Mouse (Mus musculus) MEL (cell line): ENCODE measurements around the gene Prkag2. TPM values are rescaled to one million over a fixed set of nuclear protein-coding genes. Genes with fewer than 3 reads are reported as not detected.
A peak's percentile ranks its signal among the peaks of the same experiment; 100 is the strongest.

Source experiments
- DNase-seq: peaks from one replicate; pipeline ENCODE4 v3.0.0; 2011; ENCODE audit warnings: low read depth, low spot score
- H3K27ac ChIP-seq: 2 replicates; pipeline ENCODE4 v1.5.1; 2012; ENCODE audit warnings: low read depth, mild to moderate bottlenecking, control low read depth, low read length, moderate library complexity; ENCODE audit not compliant: control insufficient read depth
- H3K27me3 ChIP-seq, 2 experiments: fragments of 150-350 bp in 1 of 2; sonication (generic) in 1 of 2; 2 replicates each; pipeline ENCODE4 v1.6.1; 2012; ENCODE audit warnings: low read length in 2 of 2, mild to moderate bottlenecking in 2 of 2, improper control_type of control experiment in 1 of 2, moderate library complexity in 1 of 2; ENCODE audit not compliant: insufficient read depth in 2 of 2, control insufficient read depth in 1 of 2
- H3K36me3 ChIP-seq, 2 experiments: 2 replicates each; pipeline ENCODE4 v1.6.1; 2012 to 2014; ENCODE audit warnings: low read length in 2 of 2, improper control_type of control experiment in 1 of 2, inconsistent platforms in 1 of 2, mild to moderate bottlenecking in 1 of 2; ENCODE audit not compliant: insufficient read depth in 2 of 2, control insufficient read depth in 1 of 2
- H3K4me1 ChIP-seq, 2 experiments: fragments of 150-350 bp in 1 of 2; sonication (generic) in 1 of 2; 2 replicates each; pipeline ENCODE4 v1.6.1; 2012; ENCODE audit warnings: low read length in 2 of 2, improper control_type of control experiment in 1 of 2, mild to moderate bottlenecking in 1 of 2; ENCODE audit not compliant: insufficient read depth in 2 of 2, control insufficient read depth in 1 of 2
- H3K4me3 ChIP-seq, 2 experiments: fragments of 150-350 bp in 1 of 2; sonication (generic) in 1 of 2; 2 replicates each; pipeline ENCODE4 v1.5.1; 2012; ENCODE audit warnings: low read depth in 2 of 2, low read length in 2 of 2, mild to moderate bottlenecking in 2 of 2, moderate library complexity in 2 of 2, control low read depth in 1 of 2, improper control_type of control experiment in 1 of 2; ENCODE audit not compliant: control insufficient read depth in 1 of 2, insufficient read depth in 1 of 2
- H3K79me2 ChIP-seq: 2 replicates; pipeline ENCODE4 v1.6.1; 2012; ENCODE audit warnings: mild to moderate bottlenecking, low read length, moderate library complexity; ENCODE audit not compliant: control insufficient read depth, poor library complexity, insufficient read depth
- H3K9ac ChIP-seq: 2 replicates; pipeline ENCODE4 v1.6.1; 2012; ENCODE audit warnings: low read depth, mild to moderate bottlenecking, control low read depth, low read length, moderate library complexity; ENCODE audit not compliant: control insufficient read depth, poor library complexity, severe bottlenecking
- H3K9me3 ChIP-seq: fragments of 150-350 bp; sonication (generic); replicated peaks from 2 replicates; pipeline ENCODE4 v1.6.1; 2012; ENCODE audit warnings: mild to moderate bottlenecking, low read length, improper control_type of control experiment, moderate library complexity; ENCODE audit not compliant: insufficient read depth
- BHLHE40 ChIP-seq: IDR thresholded peaks from 2 replicates; pipeline ENCODE4 v1.6.1; 2012; ENCODE audit warnings: low read depth, mild to moderate bottlenecking, inconsistent platforms, low read length, improper control_type of control experiment, borderline replicate concordance
- CHD2 ChIP-seq: IDR thresholded peaks from 2 replicates; pipeline ENCODE4 v1.6.1; 2011; ENCODE audit warnings: low read length, improper control_type of control experiment
- ELF1 ChIP-seq: IDR thresholded peaks from 2 replicates; pipeline ENCODE4 v1.6.1; 2014; ENCODE audit warnings: low read depth, mild to moderate bottlenecking, inconsistent platforms, low read length, improper control_type of control experiment, moderate library complexity
- EP300 ChIP-seq, 2 experiments: IDR thresholded peaks; 2 replicates each; pipeline ENCODE4 v1.6.1; 2011; ENCODE audit warnings: improper control_type of control experiment in 2 of 2, low read length in 2 of 2, low read depth in 1 of 2, mild to moderate bottlenecking in 1 of 2
- ETS1 ChIP-seq: IDR thresholded peaks from 2 replicates; pipeline ENCODE4 v1.6.1; 2012; ENCODE audit warnings: low read depth, mild to moderate bottlenecking, inconsistent platforms, low read length, improper control_type of control experiment, moderate library complexity
- GABPA ChIP-seq: IDR thresholded peaks from 2 replicates; pipeline ENCODE4 v1.6.1; 2012; ENCODE audit warnings: low read depth, mild to moderate bottlenecking, inconsistent platforms, low read length, improper control_type of control experiment, moderate library complexity
- GATA1 ChIP-seq: IDR thresholded peaks from 2 replicates; pipeline ENCODE4 v1.6.1; 2011; ENCODE audit warnings: low read depth, low read length, improper control_type of control experiment
- KAT2A ChIP-seq: conservative IDR thresholded peaks from 2 replicates; pipeline ENCODE4 v1.6.1; 2012; ENCODE audit warnings: low read depth, low read length, improper control_type of control experiment, inconsistent platforms
- MAFK ChIP-seq: IDR thresholded peaks from 2 replicates; pipeline ENCODE4 v1.6.1; 2011; ENCODE audit warnings: low read depth, mild to moderate bottlenecking, low read length, improper control_type of control experiment, borderline replicate concordance
- MAX ChIP-seq: IDR thresholded peaks from 2 replicates; pipeline ENCODE4 v1.6.1; 2011; ENCODE audit warnings: low read length, improper control_type of control experiment
- MAZ ChIP-seq: IDR thresholded peaks from 2 replicates; pipeline ENCODE4 v1.6.1; 2012; ENCODE audit warnings: low read depth, mild to moderate bottlenecking, inconsistent platforms, low read length, improper control_type of control experiment
- MXI1 ChIP-seq: IDR thresholded peaks from 2 replicates; pipeline ENCODE4 v1.6.1; 2011; ENCODE audit warnings: mild to moderate bottlenecking, low read depth, low read length, improper control_type of control experiment
- MYB ChIP-seq: IDR thresholded peaks from 2 replicates; pipeline ENCODE4 v1.6.1; 2011; ENCODE audit warnings: mild to moderate bottlenecking, low read depth, low read length, improper control_type of control experiment
- MYC ChIP-seq: IDR thresholded peaks from 2 replicates; pipeline ENCODE4 v1.6.1; 2011; ENCODE audit warnings: low read depth, mild to moderate bottlenecking, low read length, improper control_type of control experiment, moderate library complexity
- NELFE ChIP-seq: IDR thresholded peaks from 2 replicates; pipeline ENCODE4 v1.6.1; 2011; ENCODE audit warnings: low read depth, low read length, improper control_type of control experiment
- NRF1 ChIP-seq: IDR thresholded peaks from 2 replicates; pipeline ENCODE4 v1.6.1; 2014; ENCODE audit warnings: low read depth, mild to moderate bottlenecking, inconsistent platforms, low read length, improper control_type of control experiment, moderate library complexity; ENCODE audit not compliant: poor library complexity, insufficient read depth, severe bottlenecking
- POLR2AphosphoS2 ChIP-seq: IDR thresholded peaks from 2 replicates; pipeline ENCODE4 v1.6.1; 2011; ENCODE audit warnings: low read length, improper control_type of control experiment
- POLR2AphosphoS5 ChIP-seq: IDR thresholded peaks from 2 replicates; pipeline ENCODE4 v1.6.1; 2012; ENCODE audit warnings: low read depth, borderline replicate concordance, mild to moderate bottlenecking, inconsistent platforms, low read length, moderate library complexity, mixed read lengths
- RAD21 ChIP-seq: IDR thresholded peaks from 2 replicates; pipeline ENCODE4 v1.6.1; 2011; ENCODE audit warnings: mild to moderate bottlenecking, low read depth, low read length, improper control_type of control experiment
- RCOR1 ChIP-seq: IDR thresholded peaks from 2 replicates; pipeline ENCODE4 v1.6.1; 2012; ENCODE audit warnings: low read depth, mild to moderate bottlenecking, inconsistent platforms, low read length, improper control_type of control experiment
- SIN3A ChIP-seq: IDR thresholded peaks from 2 replicates; pipeline ENCODE4 v1.6.1; 2012; ENCODE audit warnings: low read length, improper control_type of control experiment, inconsistent platforms
- SMC3 ChIP-seq: IDR thresholded peaks from 2 replicates; pipeline ENCODE4 v1.6.1; 2011; ENCODE audit warnings: low read depth, low read length, improper control_type of control experiment
- TBP ChIP-seq: IDR thresholded peaks from 2 replicates; pipeline ENCODE4 v1.8.0; 2011; ENCODE audit warnings: low read depth, low read length, improper control_type of control experiment
- TCF12 ChIP-seq: IDR thresholded peaks from 2 replicates; pipeline ENCODE4 v1.6.1; 2014; ENCODE audit warnings: low read depth, mild to moderate bottlenecking, inconsistent platforms, low read length, improper control_type of control experiment, moderate library complexity
- UBTF ChIP-seq: IDR thresholded peaks from 2 replicates; pipeline ENCODE4 v1.6.1; 2012; ENCODE audit warnings: low read depth, mild to moderate bottlenecking, inconsistent platforms, low read length, improper control_type of control experiment, moderate library complexity, borderline replicate concordance; ENCODE audit not compliant: insufficient read depth
- ZKSCAN1 ChIP-seq: IDR thresholded peaks from 2 replicates; pipeline ENCODE4 v1.6.1; 2012; ENCODE audit warnings: low read depth, mild to moderate bottlenecking, inconsistent platforms, low read length, improper control_type of control experiment, moderate library complexity
- ZMIZ1 ChIP-seq: IDR thresholded peaks from 2 replicates; pipeline ENCODE4 v1.6.1; 2012; ENCODE audit warnings: low read depth, mild to moderate bottlenecking, inconsistent platforms, low read length, improper control_type of control experiment, moderate library complexity
- ZNF384 ChIP-seq: IDR thresholded peaks from 2 replicates; pipeline ENCODE4 v1.6.1; 2012; ENCODE audit warnings: low read depth, mild to moderate bottlenecking, inconsistent platforms, low read length, improper control_type of control experiment
- polyA plus RNA-seq, 2 experiments: library from polyadenylated mRNA; stranded (reverse) in 1 of 2; unstranded in 1 of 2; fragments of >175 nt in 1 of 2; fragments of >200 nt in 1 of 2; gene quantifications; 2 replicates each; pipeline versions ENCODE4 v1.2.1 to v1.2.4; 2012; ENCODE audit warnings: low replicate concordance in 2 of 2, low read depth in 1 of 2; ENCODE audit not compliant: insufficient read length in 2 of 2, insufficient read depth in 1 of 2, missing spikeins in 1 of 2
- total RNA-seq: library from RNA; depleted of rRNA; stranded (reverse); fragments of 300-350 nt; gene quantifications from 2 replicates; pipeline ENCODE4 v1.2.3, GENCODE M21; 2012

Gene Prkag2
- total and polyA plus RNA-seq, 3 experiments = 8.0 to 27.9 TPM; not detected in 1

GRCm38 (mm10) chr5:24938046-24938822, 162.2 kb downstream of the Prkag2 start:
- Histone ChIP-seq H3K4me1 (peaks cover 12 to 22% of the 10 kb centered on the region in 2 experiments), H3K27me3 (no peaks in the 10 kb centered on the region), H3K4me3 (no peak overlapping the region), H3K27ac (no peak overlapping the region), H3K79me2 (no peaks in the 10 kb centered on the region), H3K9me3 (no peaks in the 10 kb centered on the region), H3K36me3 (peaks cover 0 to 16% of the 10 kb centered on the region in 2 experiments; a peak in 2 of 4 replicates), H3K9ac (no peak overlapping the region)
- TF ChIP-seq POLR2AphosphoS5 (no peak), MXI1 (no peak), NELFE (no peak), RAD21 (no peak), NRF1 (no peak), MAZ (no peak), POLR2AphosphoS2 (no peak)
- DNase-seq = no peak

GRCm38 (mm10) chr5:24936451-24936850, 164.0 kb downstream of the Prkag2 start:
- no peaks in the 10 kb centered on the region for H3K9me3 ChIP-seq
- DNase-seq = peak; percentile 50
- H3K27ac ChIP-seq = peak overlapping the region; percentile 7
- H3K79me2 ChIP-seq = no peaks in the 10 kb centered on the region
- 0 out of 2 replicates have a peak, but pooled peaks have one; percentile 17 for TF ChIP-seq GABPA
- TF ChIP-seq MXI1 = peak; percentile 49; the same call in 1 of the 2 replicates
- TF ChIP-seq EP300 (IDR thresholded peaks at IDR 0.05; ENCODE audit: low read depth in 1 of 2, low read length in 2 of 2) = peak; percentile 74 to 83
- peak; percentile 37; the same call in 1 of the 2 replicates for TF ChIP-seq CHD2
- TF ChIP-seq MYB = peak; percentile 78
- peak; percentile 45; the same call in 1 of the 2 replicates for TF ChIP-seq KAT2A
- 0 out of 2 replicates have a peak, but pooled peaks have one; percentile 27 for TF ChIP-seq NRF1
- peak; percentile 50; the same call in 1 of the 2 replicates for TF ChIP-seq BHLHE40
- TF ChIP-seq ZKSCAN1 = peak; percentile 39; the same call in 1 of the 2 replicates
- peak; percentile 15; the same call in 1 of the 2 replicates for TF ChIP-seq SIN3A
- TF ChIP-seq MAX = peak; percentile 51; the same call in 1 of the 2 replicates
- peak; percentile 42; the same call in 1 of the 2 replicates for TF ChIP-seq ZMIZ1
- no peak for TF ChIP-seq TBP
- peak; percentile 71 for TF ChIP-seq TCF12
- no peak for TF ChIP-seq ELF1
- no peak for TF ChIP-seq MAFK
- TF ChIP-seq UBTF = no peak
- TF ChIP-seq GATA1 = peak; percentile 76
- peak; percentile 50 for TF ChIP-seq ETS1
- TF ChIP-seq RCOR1 = peak; percentile 60; the same call in 1 of the 2 replicates
- no peak for TF ChIP-seq SMC3
- peak; percentile 56; the same call in 1 of the 2 replicates for TF ChIP-seq MAZ
- TF ChIP-seq MYC = peak; percentile 28; the same call in 1 of the 2 replicates
- TF ChIP-seq ZNF384 = peak; percentile 62
- 0 out of 2 replicates have a peak, but pooled peaks have one; percentile 30 for TF ChIP-seq NELFE
- H3K9ac ChIP-seq = no peak overlapping the region
- no peak overlapping the region for H3K4me3 ChIP-seq
- no peaks in the 10 kb centered on the region for H3K27me3 ChIP-seq
- peaks cover 0 to 16% of the 10 kb centered on the region in 2 experiments; a peak in 2 of 4 replicates for H3K36me3 ChIP-seq
- peaks cover 12 to 22% of the 10 kb centered on the region in 2 experiments for H3K4me1 ChIP-seq
